Comparison of ENCODE assay signal across 16 mouse cellular contexts in the genomic region with DNA sequence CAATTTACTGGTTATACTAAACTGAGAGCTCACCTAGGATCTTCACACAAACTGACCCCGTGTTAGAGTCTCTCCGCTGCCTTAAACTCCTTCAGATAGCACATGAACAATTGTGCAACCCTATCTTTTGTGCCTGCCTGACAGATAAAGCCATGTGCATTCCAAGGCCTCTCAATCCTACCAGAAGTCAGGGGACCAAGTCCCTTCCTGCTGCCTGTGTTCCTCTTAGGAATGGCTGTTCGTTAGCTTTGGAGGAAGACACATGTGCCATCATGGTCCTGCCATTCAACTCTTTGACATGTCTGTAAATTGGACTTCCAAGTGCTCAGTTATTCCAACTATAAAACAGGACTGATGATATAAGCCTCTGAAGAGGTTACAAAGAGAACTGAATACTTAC.
"Had no signal": no experiment of that assay in that cellular context is flagged by ENCODE, and none has a peak within 500 bp of the region (broad histone marks: within the 10 kb centered on the region; RNA-seq: fewer than 3 reads in every experiment).

No protein-coding gene starts in this region.

- H3K4me3 ChIP-seq: liver, embryonic 15.5 days; lung, embryonic 15.5 days; megakaryocyte, embryonic 14.5 days; midbrain, embryonic 12.5 days; midbrain, embryonic 15.5 days; neural tube, embryonic 12.5 days had no signal

- H3K9me3 ChIP-seq: liver, embryonic 15.5 days; lung, embryonic 15.5 days; megakaryocyte, embryonic 14.5 days; midbrain, embryonic 12.5 days; midbrain, embryonic 15.5 days; neural tube, embryonic 12.5 days had no signal

- H3K36me3 ChIP-seq: liver, embryonic 15.5 days; lung, embryonic 15.5 days; midbrain, embryonic 12.5 days; midbrain, embryonic 15.5 days; neural tube, embryonic 12.5 days had no signal

- H3K27me3 ChIP-seq: liver, embryonic 15.5 days; lung, embryonic 15.5 days; megakaryocyte, embryonic 14.5 days; midbrain, embryonic 12.5 days; midbrain, embryonic 15.5 days; neural tube, embryonic 12.5 days had no signal

- H3K27ac ChIP-seq: liver, embryonic 15.5 days; lung, embryonic 15.5 days; macrophage; midbrain, embryonic 12.5 days; midbrain, embryonic 15.5 days; neural tube, embryonic 12.5 days had no signal

- H3K9ac ChIP-seq: liver, embryonic 15.5 days; liver, postnatal 0 days; lung, embryonic 15.5 days; midbrain, embryonic 12.5 days; midbrain, embryonic 15.5 days; neural tube, embryonic 12.5 days had no signal

- H3K4me1 ChIP-seq: liver, embryonic 15.5 days; lung, embryonic 15.5 days; midbrain, embryonic 12.5 days; midbrain, embryonic 15.5 days; neural tube, embryonic 12.5 days had no signal

- ATAC-seq: liver, postnatal 0 days; lung, postnatal 0 days; midbrain, embryonic 15.5 days had no signal

- DNase-seq: liver, postnatal 0 days; lung, adult 2 months; lung, postnatal 14 days; lung, postnatal 36 days; right cerebral cortex, postnatal 14 days; thymus, adult 18-20 months; thymus, postnatal 14 days; thymus, postnatal 36 days had no signal

- H3K4me2 ChIP-seq: liver, embryonic 15.5 days; lung, embryonic 15.5 days; midbrain, embryonic 12.5 days; midbrain, embryonic 15.5 days; neural tube, embryonic 12.5 days had no signal
